Mouse (Mus musculus) embryonic facial prominence, embryonic 12.5 days (tissue): ENCODE data around the gene Mdfic. TPM values are rescaled to one million over a fixed set of nuclear protein-coding genes. Genes with fewer than 3 reads are reported as not detected.
"Not testable (repeated sequence)": the region's sequence is repeated elsewhere in the genome, so short reads cannot be mapped to it uniquely, and the experiment has no call there.

ENCODE experiments used
- ATAC-seq: fragments of 200-750 bp; cut with Nextera tagmentation; 2 replicates; pipeline ENCODE4 v1.8.0; 2017; ENCODE audit not compliant: insufficient number of reproducible peaks, insufficient read depth, low FRiP score, low TSS enrichment
- H3K27ac ChIP-seq: fragments of 300-500 bp; sonication (generic); 2 replicates; pipeline ENCODE4 v1.5.1; 2016; ENCODE audit warnings: mild to moderate bottlenecking
- H3K27me3 ChIP-seq: fragments of 300-500 bp; sonication (generic); 2 replicates; pipeline ENCODE4 v1.6.1; 2016; ENCODE audit warnings: mild to moderate bottlenecking, moderate library complexity
- H3K36me3 ChIP-seq: fragments of 300-500 bp; sonication (generic); 2 replicates; pipeline ENCODE4 v1.6.1; 2016; ENCODE audit warnings: mild to moderate bottlenecking
- H3K4me1 ChIP-seq: fragments of 300-500 bp; sonication (generic); 2 replicates; pipeline ENCODE4 v1.6.1; 2016
- H3K4me2 ChIP-seq: fragments of 300-500 bp; sonication (generic); replicated peaks from 2 replicates; pipeline ENCODE4 v1.6.1; 2016; ENCODE audit warnings: mild to moderate bottlenecking, moderate library complexity
- H3K4me3 ChIP-seq: fragments of 300-500 bp; sonication (generic); 2 replicates; pipeline ENCODE4 v1.5.1; 2016; ENCODE audit warnings: mild to moderate bottlenecking
- H3K9ac ChIP-seq: fragments of 300-500 bp; sonication (generic); 2 replicates; pipeline ENCODE4 v1.6.1; 2016; ENCODE audit warnings: mild to moderate bottlenecking, moderate library complexity
- H3K9me3 ChIP-seq: fragments of 300-500 bp; sonication (generic); 2 replicates; pipeline ENCODE4 v1.6.1; 2016; ENCODE audit warnings: mild to moderate bottlenecking, moderate library complexity
- WGBS: fragments of 180-500 bp; shearing (Covaris S2); methylation state at CpG from one replicate; pipeline ENCODE4 v1.1.7; 2016; 5-methylcytosine and 5-hydroxymethylcytosine counted together
- polyA plus RNA-seq: library from polyadenylated mRNA; unstranded; fragments of >200 nt; fragmentation: Nextera tagmentation; extraction: Ambion mirVana; gene quantifications from 2 replicates; pipeline ENCODE4 v1.2.1, GENCODE M21; 2016

Mdfic gene
- 10.4 and 13.6 TPM in 2 replicates for polyA plus RNA-seq

- Histone ChIP-seq H3K4me3 (peak within 1 kb of the TSS; percentile 72), H3K27me3 (peaks cover 5% of the 10 kb centered on the region; the same call in 1 of the 2 replicates), H3K27ac (peak within 1 kb of the TSS; percentile 87), H3K9me3 (no peaks in the 10 kb centered on the region), H3K9ac (peak within 1 kb of the TSS; percentile 85), H3K4me1 (0 out of 2 replicates have a peak, but pooled peaks cover 9% of the 10 kb centered on the region), H3K4me2 (peak within 1 kb of the TSS; percentile 84), H3K36me3 (no peaks in the 10 kb centered on the region)
- peak; percentile 30; the same call in 1 of the 2 replicates for ATAC-seq
- 0% methylated on average over 16 of the region's 16 CpGs for WGBS
Observed at GRCm38 (mm10) chr6:15720461-15720817, at the start of gene Mdfic. Mdfic (plus strand) TSS chr6:15720661.

- Histone ChIP-seq H3K4me2 (no peak overlapping the region), H3K27me3 (no peaks in the 10 kb centered on the region), H3K27ac (no peak overlapping the region), H3K9me3 (no peaks in the 10 kb centered on the region), H3K9ac (no peak overlapping the region), H3K4me1 (no peaks in the 10 kb centered on the region), H3K4me3 (no peak overlapping the region), H3K36me3 (no peaks in the 10 kb centered on the region)
- no peak for ATAC-seq
Observed at GRCm38 (mm10) chr6:15671364-15671763, 49.1 kb upstream of the Mdfic start.

- Histone ChIP-seq H3K4me1 (no peaks in the 10 kb centered on the region), H3K9ac (no peak overlapping the region), H3K9me3 (no peaks in the 10 kb centered on the region), H3K27ac (no peak overlapping the region), H3K36me3 (no peaks in the 10 kb centered on the region), H3K4me3 (no peak overlapping the region), H3K27me3 (no peaks in the 10 kb centered on the region), H3K4me2 (no peak overlapping the region)
- WGBS = 95% methylated on average over 4 of the region's 4 CpGs
- ATAC-seq = no peak
Observed at GRCm38 (mm10) chr6:15710080-15710479, 10.4 kb upstream of the Mdfic start.

GRCm38 (mm10) chr6:15710706-15711105 lies 9.8 kb upstream of the Mdfic start:
- ATAC-seq = no peak
- H3K9ac ChIP-seq = no peak overlapping the region
- 86% methylated on average over 7 of the region's 7 CpGs for WGBS
- H3K27ac ChIP-seq = no peak overlapping the region
- no peak overlapping the region for H3K4me2 ChIP-seq
- H3K9me3 ChIP-seq = no peaks in the 10 kb centered on the region
- no peaks in the 10 kb centered on the region for H3K27me3 ChIP-seq
- H3K4me1 ChIP-seq = no peaks in the 10 kb centered on the region
- no peaks in the 10 kb centered on the region for H3K36me3 ChIP-seq
- no peak overlapping the region for H3K4me3 ChIP-seq

GRCm38 (mm10) chr6:15712860-15713385 lies 7.5 kb upstream of the Mdfic start:
- H3K4me2 ChIP-seq = no peak overlapping the region
- H3K9ac ChIP-seq = no peak overlapping the region
- 48% methylated on average over 2 of the region's 2 CpGs for WGBS
- H3K27ac ChIP-seq = no peak overlapping the region
- H3K27me3 ChIP-seq = no peaks in the 10 kb centered on the region
- ATAC-seq = no peak
- no peaks in the 10 kb centered on the region for H3K9me3 ChIP-seq
- H3K36me3 ChIP-seq = no peaks in the 10 kb centered on the region
- no peaks in the 10 kb centered on the region for H3K4me1 ChIP-seq
- no peak overlapping the region for H3K4me3 ChIP-seq

- ATAC-seq, H3K27ac ChIP-seq, H3K4me2 ChIP-seq, H3K4me1 ChIP-seq, H3K9me3 ChIP-seq, H3K36me3 ChIP-seq, H3K9ac ChIP-seq, H3K4me3 ChIP-seq, H3K27me3 ChIP-seq: not testable (repeated sequence)
- WGBS = 77% methylated on average over 1 of the region's 1 CpGs
Observed at GRCm38 (mm10) chr6:15714036-15714435, 6.4 kb upstream of the Mdfic start.

- no peak for ATAC-seq
- Histone ChIP-seq H3K4me1 (no peaks in the 10 kb centered on the region), H3K9me3 (no peaks in the 10 kb centered on the region), H3K4me2 (no peak overlapping the region), H3K36me3 (no peaks in the 10 kb centered on the region), H3K27me3 (peaks cover 5% of the 10 kb centered on the region; the same call in 1 of the 2 replicates), H3K4me3 (no peak overlapping the region), H3K27ac (no peak overlapping the region), H3K9ac (no peak overlapping the region)
- 89% methylated on average over 2 of the region's 2 CpGs for WGBS
Observed at GRCm38 (mm10) chr6:15714996-15715844, 5.2 kb upstream of the Mdfic start.

GRCm38 (mm10) chr6:15719919-15720318 lies 542 bp upstream of the Mdfic start:
- H3K9ac ChIP-seq = 0 out of 2 replicates have a peak overlapping the region, but pooled peaks have one; percentile 85
- H3K27ac ChIP-seq = no peak overlapping the region
- no peak overlapping the region for H3K4me3 ChIP-seq
- 0 out of 2 replicates have a peak, but pooled peaks have one; percentile 36 for ATAC-seq
- 0 out of 2 replicates have a peak, but pooled peaks cover 9% of the 10 kb centered on the region for H3K4me1 ChIP-seq
- no peaks in the 10 kb centered on the region for H3K9me3 ChIP-seq
- peaks cover 5% of the 10 kb centered on the region; the same call in 1 of the 2 replicates for H3K27me3 ChIP-seq
- no peaks in the 10 kb centered on the region for H3K36me3 ChIP-seq
- peak overlapping the region; percentile 84; the same call in 1 of the 2 replicates for H3K4me2 ChIP-seq
- 53% methylated on average over 6 of the region's 6 CpGs for WGBS

- peak; percentile 42; the same call in 1 of the 2 replicates for ATAC-seq
- H3K36me3 ChIP-seq = no peaks in the 10 kb centered on the region
- peak overlapping the region; percentile 85 for H3K9ac ChIP-seq
- WGBS = under 1% methylated on average over 60 of the region's 60 CpGs
- no peaks in the 10 kb centered on the region for H3K9me3 ChIP-seq
- peak overlapping the region; percentile 87 for H3K27ac ChIP-seq
- peak overlapping the region; percentile 84 for H3K4me2 ChIP-seq
- peak overlapping the region; percentile 72 for H3K4me3 ChIP-seq
- peaks cover 5% of the 10 kb centered on the region; the same call in 1 of the 2 replicates for H3K27me3 ChIP-seq
- H3K4me1 ChIP-seq = 0 out of 2 replicates have a peak, but pooled peaks cover 9% of the 10 kb centered on the region
Observed at GRCm38 (mm10) chr6:15720818-15721715, 606 bp downstream of the Mdfic start.

GRCm38 (mm10) chr6:15721716-15722031 lies 1.2 kb downstream of the Mdfic start:
- peaks cover 5% of the 10 kb centered on the region; the same call in 1 of the 2 replicates for H3K27me3 ChIP-seq
- H3K4me3 ChIP-seq = peak overlapping the region; percentile 72
- WGBS = 12% methylated on average over 5 of the region's 5 CpGs
- no peaks in the 10 kb centered on the region for H3K36me3 ChIP-seq
- H3K4me2 ChIP-seq = peak overlapping the region; percentile 84
- no peaks in the 10 kb centered on the region for H3K9me3 ChIP-seq
- 0 out of 2 replicates have a peak, but pooled peaks cover 9% of the 10 kb centered on the region for H3K4me1 ChIP-seq
- peak overlapping the region; percentile 85 for H3K9ac ChIP-seq
- no peak for ATAC-seq
- peak overlapping the region; percentile 87 for H3K27ac ChIP-seq

GRCm38 (mm10) chr6:15722631-15723030 lies 2.2 kb downstream of the Mdfic start:
- not testable (repeated sequence) for H3K4me3 ChIP-seq, H3K27me3 ChIP-seq, H3K4me1 ChIP-seq, ATAC-seq, H3K9me3 ChIP-seq, H3K9ac ChIP-seq, H3K36me3 ChIP-seq, H3K27ac ChIP-seq
- H3K4me2 ChIP-seq = peak overlapping the region; percentile 84
- 90% methylated on average over 7 of the region's 8 CpGs for WGBS
